10 mouse cellular contexts compared by ENCODE assay signal in the genomic region with DNA sequence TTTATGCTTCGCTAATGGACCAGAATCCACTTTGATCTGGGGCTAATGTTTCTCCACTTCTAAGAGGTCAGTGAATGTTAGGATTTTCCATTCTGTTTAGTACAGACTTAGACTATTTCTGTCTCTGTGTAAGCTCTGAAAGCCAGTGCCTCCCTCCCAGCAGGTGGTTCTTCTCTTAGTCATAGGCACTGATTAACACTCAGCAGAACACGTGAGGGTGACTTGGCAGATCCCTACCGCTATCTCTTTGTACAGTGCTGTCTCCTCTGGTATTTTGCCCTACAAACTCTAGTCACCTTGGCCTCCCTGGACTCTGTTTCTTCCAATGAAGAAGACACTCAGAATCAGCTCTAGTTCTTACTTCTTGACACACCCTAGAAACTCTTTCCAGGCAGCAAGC. TPM values are rescaled to one million over a fixed set of nuclear protein-coding genes. Genes with fewer than 3 reads are reported as not detected.
DNase-seq lines count a peak whose midpoint lies in the region; ATAC-seq and TF ChIP-seq lines count a peak whose summit lies in the region.
"Had no signal": no experiment of that assay in that cellular context is flagged by ENCODE, and none has a peak within 500 bp of the region (broad histone marks: within the 10 kb centered on the region; RNA-seq: fewer than 3 reads in every experiment).

No protein-coding gene starts in this region.

- H3K4me2 ChIP-seq in hindbrain, postnatal 0 days (ENCODE audit: low read depth, low read length): no peak overlapping the region
- H3K4me2 ChIP-seq: limb, embryonic 12.5 days had no signal

- no peak for TF ChIP-seq CTCF in hindbrain, postnatal 0 days (IDR thresholded peaks at IDR 0.05; ENCODE audit: low read depth)
- no peak for TF ChIP-seq CTCF in thymus, adult 2 months (IDR thresholded peaks at IDR 0.05; ENCODE audit: borderline replicate concordance, control insufficient read depth, extremely low read depth, insufficient read depth, low read length, poor library complexity)

- 81% methylated on average over 3 of the region's 3 CpGs for WGBS in hindbrain, postnatal 0 days
- 90% methylated on average over 3 of the region's 3 CpGs for WGBS in thymus, adult 2 months

- H3K4me1 ChIP-seq in hindbrain, postnatal 0 days (ENCODE audit: insufficient read depth, low read length): no peaks in the 10 kb centered on the region
- H3K4me1 ChIP-seq in thymus, adult 2 months (replicated peaks; ENCODE audit: control insufficient read depth, insufficient read depth, low read length): no peaks in the 10 kb centered on the region
- H3K4me1 ChIP-seq: limb, embryonic 12.5 days had no signal

- no peak overlapping the region for H3K4me3 ChIP-seq in hindbrain, postnatal 0 days (ENCODE audit: low read length)
- H3K4me3 ChIP-seq in thymus, adult 2 months (ENCODE audit: control insufficient read depth, insufficient read depth, low read length): no peak overlapping the region
- H3K4me3 ChIP-seq: limb, embryonic 12.5 days had no signal

- no peaks in the 10 kb centered on the region for H3K9me3 ChIP-seq in hindbrain, postnatal 0 days (ENCODE audit: low read length)
- H3K9me3 ChIP-seq: limb, embryonic 12.5 days had no signal

- no peak overlapping the region for H3K27ac ChIP-seq in hindbrain, postnatal 0 days
- H3K27ac ChIP-seq in thymus, adult 2 months (ENCODE audit: control insufficient read depth, insufficient read depth, low read length): no peak overlapping the region
- H3K27ac ChIP-seq: limb, embryonic 12.5 days had no signal

- peak; percentile 56 to 66 for DNase-seq in frontal cortex, adult 2 months (ENCODE audit: extremely low spot score in 1 of 2, low spot score in 1 of 2)
- DNase-seq in frontal cortex, postnatal 14 days (ENCODE audit: low spot score in 2 of 2): no peak
- peak; percentile 45 for DNase-seq in 3T3-L1 (ENCODE audit: low read depth, low spot score)
- DNase-seq in heart, adult 9 months (ENCODE audit: low spot score in 2 of 2): peak; percentile 23 to 57
- peak; percentile 36 to 50 for DNase-seq in left cerebral cortex, postnatal 36 days (ENCODE audit: low spot score in 2 of 2)
- no peak for DNase-seq in hindbrain, postnatal 0 days (ENCODE audit: low spot score)
- no peak for DNase-seq in thymus, adult 2 months
- DNase-seq in thymus, postnatal 0 days (ENCODE audit: low spot score): no peak
- DNase-seq: cerebellum, adult 11 months had no signal

- no peaks in the 10 kb centered on the region for H3K27me3 ChIP-seq in hindbrain, postnatal 0 days (ENCODE audit: insufficient read depth, low read length)
- no peaks in the 10 kb centered on the region for H3K27me3 ChIP-seq in thymus, adult 2 months (ENCODE audit: control insufficient read depth, insufficient read depth, low read length)
- H3K27me3 ChIP-seq: limb, embryonic 12.5 days had no signal

- no peak for ATAC-seq in hindbrain, postnatal 0 days

- H3K9ac ChIP-seq in hindbrain, postnatal 0 days (replicated peaks; ENCODE audit: low read length): no peak overlapping the region
- H3K9ac ChIP-seq: limb, embryonic 12.5 days had no signal

- no peak for TF ChIP-seq POLR2A in thymus, adult 2 months (IDR thresholded peaks at IDR 0.05; ENCODE audit: control insufficient read depth, extremely low read depth, insufficient read depth, low read length, poor library complexity)

- H3K36me3 ChIP-seq in hindbrain, postnatal 0 days (ENCODE audit: insufficient read depth, low read length): no peaks in the 10 kb centered on the region
- H3K36me3 ChIP-seq in thymus, adult 2 months (ENCODE audit: control insufficient read depth, insufficient read depth, low read length): no peaks in the 10 kb centered on the region
- H3K36me3 ChIP-seq: limb, embryonic 12.5 days had no signal

- intact Hi-C loops in left cerebral cortex, postnatal 36 days (cut with DNase I): no loop called here

RNA-seq across cellular contexts. Expression of a gene that starts 28.2 kb away (rescaled TPM):
- 241 and 293 TPM in 2 replicates for polyA plus RNA-seq in frontal cortex, adult 2 months (2012; rRNA removed)
- total RNA-seq in left cerebral cortex, postnatal 36 days (2021): 100 to 1,000 TPM in 1 of 2 experiments, 10 to 100 TPM in 1; 91.6 to 107 TPM
- 41.2 and 54.6 TPM in 2 replicates for total RNA-seq in hindbrain, postnatal 0 days (2014; rRNA removed)
- 232 and 246 TPM in 2 replicates for polyA plus RNA-seq in hindbrain, postnatal 0 days (2015; fragmentation: Nextera tagmentation; extraction: Ambion mirVana)
- polyA plus RNA-seq in thymus, adult 2 months (2012; rRNA removed): 34.6 and 45.2 TPM in 2 replicates
- polyA plus RNA-seq in thymus, postnatal 0 days (2015; fragmentation: Nextera tagmentation; extraction: Ambion mirVana): 276 and 280 TPM in 2 replicates

RNA-seq across cellular contexts. Expression of a gene that starts 28.3 kb away (rescaled TPM):
- polyA plus RNA-seq in frontal cortex, adult 2 months (2012; rRNA removed): 21.3 and 24.3 TPM in 2 replicates
- total RNA-seq in left cerebral cortex, postnatal 36 days (2021): 100 to 1,000 TPM; 130 to 160 TPM
- 13.4 and 16.3 TPM in 2 replicates for total RNA-seq in hindbrain, postnatal 0 days (2014; rRNA removed)
- polyA plus RNA-seq in hindbrain, postnatal 0 days (2015; fragmentation: Nextera tagmentation; extraction: Ambion mirVana): 11.1 and 12.3 TPM in 2 replicates
- 2.4 and 2.7 TPM in 2 replicates for polyA plus RNA-seq in thymus, adult 2 months (2012; rRNA removed)
- 6.7 and 7.3 TPM in 2 replicates for polyA plus RNA-seq in thymus, postnatal 0 days (2015; fragmentation: Nextera tagmentation; extraction: Ambion mirVana)

Comparison
In these comparisons a context has a peak if more than half of its experiments do, and no peak if none do; other contexts are left out.
1. DNase-seq: peak in frontal cortex, adult 2 months (2 of 2), 3T3-L1 (single experiment), heart, adult 9 months (2 of 2) and left cerebral cortex, postnatal 36 days (2 of 2); none in frontal cortex, postnatal 14 days (0 of 2), hindbrain, postnatal 0 days (single experiment), thymus, adult 2 months (single experiment) and thymus, postnatal 0 days (single experiment).